Mouse (Mus musculus) heart, embryonic 16.5 days (tissue): ENCODE results near the gene Hs3st1. TPM values are rescaled to one million over a fixed set of nuclear protein-coding genes. Genes with fewer than 3 reads are reported as not detected.
"Not testable (repeated sequence)": the region's sequence is repeated elsewhere in the genome, so short reads cannot be mapped to it uniquely, and the experiment has no call there.

Experiments used
- ATAC-seq: fragments of 200-750 bp; cut with Nextera tagmentation; replicated peaks from 2 replicates; pipeline ENCODE4 v1.8.0; 2017; ENCODE audit warnings: moderate number of reproducible peaks; ENCODE audit not compliant: insufficient read depth, low FRiP score; ENCODE audit errors: extremely low read depth
- H3K27ac ChIP-seq: fragments of 300-500 bp; sonication (generic); 2 replicates; pipeline ENCODE4 v1.5.1; 2014; ENCODE audit warnings: mild to moderate bottlenecking, low read length, control low read depth, moderate library complexity
- H3K27me3 ChIP-seq: fragments of 300-500 bp; sonication (generic); 2 replicates; pipeline ENCODE4 v1.6.1; 2014; ENCODE audit warnings: low read length, mixed read lengths; ENCODE audit not compliant: control insufficient read depth, insufficient read depth
- H3K36me3 ChIP-seq: fragments of 300-500 bp; sonication (generic); 2 replicates; pipeline ENCODE4 v1.6.1; 2014; ENCODE audit not compliant: control insufficient read depth, insufficient read depth
- H3K4me1 ChIP-seq: fragments of 300-500 bp; sonication (generic); 2 replicates; pipeline ENCODE4 v1.6.1; 2014; ENCODE audit warnings: low read length, mixed read lengths; ENCODE audit not compliant: control insufficient read depth, insufficient read depth
- H3K4me2 ChIP-seq: fragments of 300-500 bp; sonication (generic); 2 replicates; pipeline ENCODE4 v1.6.1; 2014; ENCODE audit warnings: low read depth, mild to moderate bottlenecking, control low read depth, low read length
- H3K4me3 ChIP-seq: fragments of 300-500 bp; sonication (generic); 2 replicates; pipeline ENCODE4 v1.5.1; 2014; ENCODE audit warnings: mild to moderate bottlenecking, control low read depth, low read length
- H3K9ac ChIP-seq: fragments of 300-500 bp; sonication (generic); 2 replicates; pipeline ENCODE4 v1.6.1; 2014; ENCODE audit warnings: low read length, control low read depth
- H3K9me3 ChIP-seq: fragments of 300-500 bp; sonication (generic); replicated peaks from 2 replicates; pipeline ENCODE4 v1.6.1; 2016; ENCODE audit warnings: low read length; ENCODE audit not compliant: control insufficient read depth
- WGBS: fragments of 180-500 bp; shearing (Covaris S2); extraction: QIAGEN DNeasy Blood & Tissue Kit; methylation state at CpG from one replicate; pipeline ENCODE4 v1.1.7; 2014; 5-methylcytosine and 5-hydroxymethylcytosine counted together
- polyA plus RNA-seq: library from polyadenylated mRNA; unstranded; fragments of >200 nt; fragmentation: Nextera tagmentation; extraction: Ambion mirVana; gene quantifications from 2 replicates; pipeline ENCODE4 v1.2.1, GENCODE M21; 2015

The Hs3st1 gene
- 5.8 and 6.9 TPM in 2 replicates for polyA plus RNA-seq

- not testable (repeated sequence) for H3K36me3 ChIP-seq, H3K4me2 ChIP-seq, ATAC-seq, H3K4me1 ChIP-seq, H3K9ac ChIP-seq, H3K4me3 ChIP-seq, H3K27ac ChIP-seq, H3K9me3 ChIP-seq, H3K27me3 ChIP-seq
- 88% methylated on average over 15 of the region's 15 CpGs for WGBS
Measured at GRCm38 (mm10) chr5:39755375-39755774, at the start of gene Hs3st1. TSS of gene Hs3st1 (minus strand) at chr5:39755475.

- Histone ChIP-seq H3K4me1 (no peaks in the 10 kb centered on the region), H3K27me3 (no peaks in the 10 kb centered on the region), H3K36me3 (no peaks in the 10 kb centered on the region), H3K4me3 (no peak overlapping the region), H3K9ac (no peak overlapping the region), H3K4me2 (no peak overlapping the region), H3K27ac (no peak overlapping the region), H3K9me3 (no peaks in the 10 kb centered on the region)
- ATAC-seq: no peak
- 78% methylated on average over 5 of the region's 5 CpGs for WGBS
Measured at GRCm38 (mm10) chr5:39804663-39805062, 49.4 kb upstream of the Hs3st1 start.

GRCm38 (mm10) chr5:39803941-39804340, 48.7 kb upstream of the Hs3st1 start:
- Histone ChIP-seq H3K9ac (no peak overlapping the region), H3K4me3 (no peak overlapping the region), H3K4me1 (no peaks in the 10 kb centered on the region), H3K36me3 (no peaks in the 10 kb centered on the region), H3K27ac (no peak overlapping the region), H3K27me3 (no peaks in the 10 kb centered on the region), H3K4me2 (no peak overlapping the region), H3K9me3 (no peaks in the 10 kb centered on the region)
- ATAC-seq: no peak
- WGBS: 64% methylated on average over 3 of the region's 3 CpGs

GRCm38 (mm10) chr5:39803457-39803856, 48.2 kb upstream of the Hs3st1 start:
- no peaks in the 10 kb centered on the region for H3K27me3 ChIP-seq
- no peaks in the 10 kb centered on the region for H3K4me1 ChIP-seq
- no peaks in the 10 kb centered on the region for H3K36me3 ChIP-seq
- H3K4me3 ChIP-seq: no peak overlapping the region
- WGBS: 58% methylated on average over 3 of the region's 3 CpGs
- no peak for ATAC-seq
- H3K4me2 ChIP-seq: no peak overlapping the region
- no peak overlapping the region for H3K9ac ChIP-seq
- H3K27ac ChIP-seq: no peak overlapping the region
- H3K9me3 ChIP-seq: no peaks in the 10 kb centered on the region

GRCm38 (mm10) chr5:39802110-39802509, 46.8 kb upstream of the Hs3st1 start:
- Histone ChIP-seq H3K9ac (no peak overlapping the region), H3K27me3 (no peaks in the 10 kb centered on the region), H3K36me3 (no peaks in the 10 kb centered on the region), H3K4me3 (no peak overlapping the region), H3K4me2 (no peak overlapping the region), H3K4me1 (no peaks in the 10 kb centered on the region), H3K27ac (no peak overlapping the region), H3K9me3 (no peaks in the 10 kb centered on the region)
- WGBS: 57% methylated on average over 3 of the region's 3 CpGs
- no peak for ATAC-seq

GRCm38 (mm10) chr5:39777094-39777710, 21.9 kb upstream of the Hs3st1 start:
- no peaks in the 10 kb centered on the region for H3K27me3 ChIP-seq
- H3K36me3 ChIP-seq: no peaks in the 10 kb centered on the region
- H3K9me3 ChIP-seq: no peaks in the 10 kb centered on the region
- ATAC-seq: peak; percentile 90
- H3K27ac ChIP-seq: no peak overlapping the region
- no peak overlapping the region for H3K4me2 ChIP-seq
- H3K4me3 ChIP-seq: no peak overlapping the region
- no peaks in the 10 kb centered on the region for H3K4me1 ChIP-seq
- H3K9ac ChIP-seq: no peak overlapping the region
- 49% methylated on average over 7 of the region's 7 CpGs for WGBS

GRCm38 (mm10) chr5:39771680-39772348, 16.5 kb upstream of the Hs3st1 start:
- Histone ChIP-seq H3K27me3 (no peaks in the 10 kb centered on the region), H3K36me3 (no peaks in the 10 kb centered on the region), H3K4me3 (no peak overlapping the region), H3K27ac (no peak overlapping the region), H3K4me1 (no peaks in the 10 kb centered on the region), H3K9ac (no peak overlapping the region), H3K9me3 (no peaks in the 10 kb centered on the region), H3K4me2 (no peak overlapping the region)
- ATAC-seq: no peak
- 71% methylated on average over 5 of the region's 5 CpGs for WGBS

- H3K36me3 ChIP-seq: no peaks in the 10 kb centered on the region
- ATAC-seq: no peak
- no peak overlapping the region for H3K9ac ChIP-seq
- H3K27me3 ChIP-seq: no peaks in the 10 kb centered on the region
- H3K4me3 ChIP-seq: no peak overlapping the region
- 71% methylated on average over 8 of the region's 8 CpGs for WGBS
- peaks cover 2% of the 10 kb centered on the region; the same call in 1 of the 2 replicates for H3K4me1 ChIP-seq
- no peak overlapping the region for H3K4me2 ChIP-seq
- H3K9me3 ChIP-seq: no peaks in the 10 kb centered on the region
- H3K27ac ChIP-seq: no peak overlapping the region
Measured at GRCm38 (mm10) chr5:39761682-39762456, 6.6 kb upstream of the Hs3st1 start.
